Mouse (Mus musculus) heart, adult 2 months (tissue): ENCODE results near the gene BC034090. TPM values are rescaled to one million over a fixed set of nuclear protein-coding genes. Genes with fewer than 3 reads are reported as not detected.

Source experiments
- DNase-seq, 2 experiments: peaks; one replicate each; pipeline ENCODE4 v3.0.0; 2021
- H3K27ac ChIP-seq: fragments of 200-600 bp; 2 replicates; pipeline ENCODE4 v1.8.1; 2022
- H3K27me3 ChIP-seq: fragments of 200-500 bp; 2 replicates; pipeline ENCODE4 v1.6.1; 2012; ENCODE audit warnings: mild to moderate bottlenecking, low read length, inconsistent platforms, mixed read lengths; ENCODE audit not compliant: control insufficient read depth, insufficient read depth
- H3K36me3 ChIP-seq: fragments of 200-500 bp; 2 replicates; pipeline ENCODE4 v1.6.1; 2012; ENCODE audit warnings: low read length, inconsistent platforms; ENCODE audit not compliant: control insufficient read depth, insufficient read depth
- H3K4me1 ChIP-seq: fragments of 200-500 bp; 2 replicates; pipeline ENCODE4 v1.6.1; 2011; ENCODE audit warnings: low read length; ENCODE audit not compliant: control insufficient read depth, insufficient read depth
- H3K4me3 ChIP-seq: fragments of 200-600 bp; 2 replicates; pipeline ENCODE4 v1.8.1; 2022
- H3K79me2 ChIP-seq: fragments of 200-500 bp; replicated peaks from 2 replicates; pipeline ENCODE4 v1.6.1; 2012; ENCODE audit warnings: mild to moderate bottlenecking, inconsistent platforms, low read length, moderate library complexity, mixed read lengths; ENCODE audit not compliant: control insufficient read depth, insufficient read depth
- H3K9ac ChIP-seq: fragments of 200-500 bp; 2 replicates; pipeline ENCODE4 v1.6.1; 2012; ENCODE audit warnings: low read depth, mild to moderate bottlenecking, control low read depth, inconsistent platforms, low read length, mixed read lengths
- CTCF ChIP-seq: fragments of 200-600 bp; IDR thresholded peaks from 2 replicates; pipeline ENCODE4 v1.8.1; 2022; ENCODE audit warnings: antibody characterized with exemption, mild to moderate bottlenecking, moderate library complexity
- EP300 ChIP-seq: fragments of 200-500 bp; IDR thresholded peaks from 2 replicates; pipeline ENCODE4 v1.6.1; 2011; ENCODE audit warnings: low read depth, low read length, control low read depth; ENCODE audit not compliant: insufficient read depth
- POLR2A ChIP-seq: fragments of 200-500 bp; IDR thresholded peaks from 2 replicates; pipeline ENCODE4 v1.6.1; 2011; ENCODE audit warnings: mild to moderate bottlenecking, low read depth, low read length, control low read depth; ENCODE audit not compliant: insufficient read depth
- WGBS: fragments of 180-500 bp; shearing (Covaris S2); methylation state at CpG from one replicate; pipeline ENCODE4 v1.1.7; 2018; 5-methylcytosine and 5-hydroxymethylcytosine counted together
- intact Hi-C: fragments of 180-260 bp; cut with DNase I; formaldehyde crosslinking; loops from one replicate; pipeline ENCODE4 v1.15.1; 2025
- polyA plus RNA-seq: library from polyadenylated mRNA; depleted of rRNA; stranded (reverse); fragments of >200 nt; gene quantifications from 2 replicates; pipeline ENCODE4 v1.2.3, GENCODE M21; 2012
- total RNA-seq, 2 experiments: library from RNA; stranded (reverse); gene quantifications; 2 replicates each; pipeline ENCODE4 v1.2.3; 2021

Gene BC034090
- total and polyA plus RNA-seq, 3 experiments = 31.8 to 37.5 (median 37.2) TPM

DNA sequence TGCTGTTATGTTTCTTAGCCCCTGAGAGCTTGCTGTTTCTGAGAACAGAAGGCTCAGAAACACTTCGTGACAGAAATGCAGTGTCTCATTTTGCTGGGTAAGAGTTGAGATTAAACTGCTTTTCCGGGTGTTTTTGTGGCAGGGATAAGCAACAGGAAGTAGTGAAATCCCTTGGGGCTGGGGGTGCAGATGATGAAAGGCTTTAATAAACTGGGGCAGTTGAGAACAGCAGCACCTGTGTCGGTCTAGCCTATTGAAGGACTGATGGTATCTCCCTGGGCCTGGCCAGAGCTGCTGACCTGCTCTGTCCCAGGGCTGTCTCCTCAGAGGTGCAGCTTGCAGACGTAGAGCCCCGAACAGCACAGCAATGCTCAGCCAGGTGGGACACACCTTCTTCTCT lies 41.8 kb downstream of the BC034090 start:
- no peak overlapping the region for H3K9ac ChIP-seq
- intact Hi-C loops = no loop called here
- no peak overlapping the region for H3K27ac ChIP-seq
- TF ChIP-seq EP300 = no peak
- no peak for TF ChIP-seq POLR2A
- TF ChIP-seq CTCF = no peak
- no peaks in the 10 kb centered on the region; the same call in 1 of the 2 replicates for H3K4me1 ChIP-seq
- WGBS = 53% methylated on average over 5 of the region's 5 CpGs
- H3K36me3 ChIP-seq = no peaks in the 10 kb centered on the region
- no peaks in the 10 kb centered on the region for H3K27me3 ChIP-seq
- peak in 1 of 2 experiments; percentile 15 for DNase-seq
- H3K4me3 ChIP-seq = no peak overlapping the region
- H3K79me2 ChIP-seq = no peaks in the 10 kb centered on the region

- Histone ChIP-seq H3K27ac (no peak overlapping the region), H3K4me3 (no peak overlapping the region), H3K4me1 (no peaks in the 10 kb centered on the region; the same call in 1 of the 2 replicates), H3K9ac (no peak overlapping the region), H3K79me2 (no peaks in the 10 kb centered on the region), H3K36me3 (no peaks in the 10 kb centered on the region), H3K27me3 (no peaks in the 10 kb centered on the region)
- peak in 1 of 2 experiments; percentile 16 for DNase-seq
- intact Hi-C loops = no loop called here
- TF ChIP-seq EP300 = no peak
- TF ChIP-seq CTCF = no peak
- TF ChIP-seq POLR2A = no peak
- WGBS = 83% methylated on average over 17 of the region's 17 CpGs
Measured at GRCm38 (mm10) chr1:155201914-155202313, 42.3 kb downstream of the BC034090 start.

DNA sequence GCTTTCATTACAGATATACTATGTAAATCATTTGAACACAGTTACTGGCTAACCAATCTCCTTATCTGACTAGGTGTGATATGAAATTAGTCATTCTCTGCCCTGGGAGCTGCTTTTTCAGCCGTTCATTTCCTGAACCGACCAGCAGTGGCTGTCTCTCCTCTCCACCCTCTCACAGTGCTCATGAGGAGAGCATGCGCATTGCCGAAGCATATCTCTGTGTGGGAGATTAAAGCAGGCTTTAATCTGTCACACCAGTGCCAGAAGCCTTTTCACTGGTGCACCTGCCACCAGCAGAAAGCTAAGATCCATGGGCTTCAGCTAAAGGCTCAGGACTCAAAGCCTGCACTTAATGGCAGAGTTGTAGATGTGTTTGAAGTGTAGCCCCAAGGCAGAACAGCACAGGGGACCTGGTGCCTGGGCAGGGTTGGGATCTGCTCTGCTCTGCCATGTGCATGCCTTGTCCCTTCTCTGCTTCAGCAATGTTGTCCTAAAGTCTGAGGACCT lies 42.8 kb downstream of the BC034090 start:
- no peak overlapping the region for H3K4me3 ChIP-seq
- H3K9ac ChIP-seq = no peak overlapping the region
- DNase-seq = no peak
- H3K27me3 ChIP-seq = no peaks in the 10 kb centered on the region
- no peaks in the 10 kb centered on the region; the same call in 1 of the 2 replicates for H3K4me1 ChIP-seq
- TF ChIP-seq CTCF (no peak), EP300 (no peak), POLR2A (no peak)
- H3K36me3 ChIP-seq = no peaks in the 10 kb centered on the region
- intact Hi-C loops = no loop called here
- 40% methylated on average over 4 of the region's 4 CpGs for WGBS
- no peak overlapping the region for H3K27ac ChIP-seq
- H3K79me2 ChIP-seq = no peaks in the 10 kb centered on the region

- Histone ChIP-seq H3K4me1 (no peaks in the 10 kb centered on the region; the same call in 1 of the 2 replicates), H3K27ac (no peak overlapping the region), H3K9ac (no peak overlapping the region), H3K79me2 (no peaks in the 10 kb centered on the region), H3K4me3 (no peak overlapping the region), H3K36me3 (no peaks in the 10 kb centered on the region), H3K27me3 (no peaks in the 10 kb centered on the region)
- intact Hi-C loops = no loop called here
- TF ChIP-seq EP300 = no peak
- no peak for TF ChIP-seq POLR2A
- no peak for TF ChIP-seq CTCF
- 68% methylated on average over 2 of the region's 2 CpGs for WGBS
- no peak for DNase-seq
Measured at GRCm38 (mm10) chr1:155200967-155201366, 43.3 kb downstream of the BC034090 start.

GRCm38 (mm10) chr1:155199522-155199921 lies 44.7 kb downstream of the BC034090 start:
- Histone ChIP-seq H3K27ac (no peak overlapping the region), H3K27me3 (no peaks in the 10 kb centered on the region), H3K9ac (no peak overlapping the region), H3K4me1 (no peaks in the 10 kb centered on the region; the same call in 1 of the 2 replicates), H3K4me3 (no peak overlapping the region), H3K36me3 (no peaks in the 10 kb centered on the region), H3K79me2 (no peaks in the 10 kb centered on the region)
- DNase-seq = no peak
- intact Hi-C loops = no loop called here
- 91% methylated on average over 6 of the region's 6 CpGs for WGBS
- TF ChIP-seq EP300 (no peak), CTCF (no peak), POLR2A (no peak)

DNA sequence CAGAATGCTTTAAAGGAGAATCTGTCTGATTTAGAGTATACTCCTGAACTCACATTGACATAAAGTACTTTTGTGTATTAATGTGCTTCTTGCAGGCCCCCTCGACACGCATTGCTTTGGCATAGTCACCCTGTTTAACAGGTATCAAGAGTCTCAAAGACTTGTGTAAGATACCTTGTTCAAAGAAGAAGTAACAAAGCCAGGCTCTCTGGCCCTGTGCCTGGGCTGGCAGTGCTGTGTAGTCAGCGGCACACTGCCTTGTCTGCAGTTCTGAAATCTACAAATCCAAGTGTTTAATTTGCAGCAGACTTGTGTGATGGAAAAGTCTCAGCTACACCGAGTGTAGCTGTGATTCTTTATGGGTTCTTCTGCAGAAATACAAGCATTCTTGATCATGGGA lies 47.6 kb downstream of the BC034090 start:
- H3K36me3 ChIP-seq = no peaks in the 10 kb centered on the region
- 77% methylated on average over 4 of the region's 4 CpGs for WGBS

More for the DNA sequence above, 47.6 kb downstream of the BC034090 start:
- DNase-seq = peak in 1 of 2 experiments; percentile 19
- TF ChIP-seq POLR2A (no peak), CTCF (no peak), EP300 (no peak)
- Histone ChIP-seq H3K4me1 (no peaks in the 10 kb centered on the region), H3K9ac (no peak overlapping the region), H3K27ac (no peak overlapping the region), H3K79me2 (no peaks in the 10 kb centered on the region), H3K27me3 (no peaks in the 10 kb centered on the region), H3K4me3 (no peak overlapping the region)
- intact Hi-C loops = no loop called here
